Mouse (Mus musculus): ENCODE data around the gene Vezf1.

GRCm38 (mm10) chr11:88036761-88037251 lies 31.3 kb upstream of the Vezf1 start:
- TF ChIP-seq POLR2A (IDR thresholded peaks at IDR 0.05; ENCODE audit: low read depth, low read length), result no peak
- no peak for TF ChIP-seq CTCF (conservative IDR thresholded peaks at IDR 0.05; ENCODE audit: insufficient read depth, insufficient read length, low read depth, low read length)

Data from kidney, adult 2 months (tissue).